Mouse (Mus musculus): ENCODE results near the gene St5.

St5 gene

DNA sequence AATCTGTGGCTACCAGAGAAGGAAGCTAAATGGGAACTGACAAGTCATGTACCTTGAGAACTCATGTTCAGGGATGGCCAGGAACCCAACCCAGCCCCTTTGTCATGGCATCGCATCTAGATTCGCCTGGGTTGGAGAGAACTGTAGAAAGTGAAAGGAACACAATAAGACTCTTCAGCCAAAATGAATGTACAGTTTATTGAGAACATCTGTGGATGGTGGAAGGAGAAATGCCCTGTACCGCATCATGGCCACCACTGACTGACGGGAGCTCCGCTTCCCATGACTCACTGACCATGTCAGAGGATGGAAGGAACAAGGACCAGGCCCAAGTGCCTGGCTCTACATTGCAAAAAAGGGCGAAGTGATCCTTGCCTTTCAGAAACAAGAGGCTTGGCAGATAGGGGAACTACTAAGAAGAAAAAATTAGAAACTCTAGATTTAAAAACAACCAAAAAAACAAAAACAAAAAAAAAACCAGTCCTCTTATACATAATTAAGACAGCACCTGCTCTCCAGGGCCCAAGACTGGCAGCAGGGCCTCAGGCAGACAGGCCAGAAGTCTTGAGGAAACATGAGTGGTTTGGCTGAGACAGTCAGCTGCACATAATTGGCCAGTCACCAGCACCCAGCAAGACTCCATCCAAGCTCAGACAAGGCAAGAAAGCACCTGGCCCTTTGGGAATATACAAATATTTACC lies 179.5 kb downstream of the St5 start:
- no peak for DNase-seq

DNA sequence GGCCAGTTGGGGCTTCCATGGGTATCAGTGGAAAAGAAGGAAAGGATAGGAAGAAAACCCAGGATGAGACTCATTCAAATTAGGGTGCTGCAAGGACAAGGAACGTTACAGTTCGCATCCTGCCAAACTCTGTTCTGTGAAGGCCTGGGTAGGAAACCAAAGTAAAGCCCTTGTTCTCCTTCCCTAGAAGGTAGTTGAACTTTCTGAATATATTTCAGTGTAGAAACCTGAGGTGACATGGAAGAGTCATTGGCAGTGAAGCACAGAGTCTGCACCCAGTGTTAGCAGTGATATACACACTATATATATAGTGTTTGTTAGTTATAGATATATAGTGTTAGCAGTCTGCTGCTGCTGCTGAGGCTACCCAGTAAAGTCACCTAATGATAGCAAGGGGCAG lies 180.1 kb downstream of the St5 start:
- DNase-seq, result no peak

DNA sequence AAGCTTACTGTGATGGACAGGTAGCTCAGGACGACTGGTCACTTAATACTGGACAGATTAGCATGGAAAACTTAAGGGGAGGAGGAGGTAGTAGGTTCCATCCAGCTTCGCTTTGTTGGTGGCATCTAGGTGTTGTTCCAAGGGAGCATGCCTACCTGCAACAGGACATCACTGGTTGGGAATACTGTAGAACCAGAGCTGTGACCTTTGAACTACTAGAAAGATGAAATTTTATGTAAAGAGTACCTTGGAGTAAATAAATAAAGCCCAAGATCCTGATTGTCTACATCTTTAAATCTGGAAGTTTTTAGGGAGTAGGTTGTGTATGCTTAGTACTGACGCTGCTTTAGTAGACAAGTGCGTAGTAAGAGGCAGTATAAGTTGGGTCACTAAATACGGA lies 181.3 kb downstream of the St5 start:
- DNase-seq, result no peak

DNA sequence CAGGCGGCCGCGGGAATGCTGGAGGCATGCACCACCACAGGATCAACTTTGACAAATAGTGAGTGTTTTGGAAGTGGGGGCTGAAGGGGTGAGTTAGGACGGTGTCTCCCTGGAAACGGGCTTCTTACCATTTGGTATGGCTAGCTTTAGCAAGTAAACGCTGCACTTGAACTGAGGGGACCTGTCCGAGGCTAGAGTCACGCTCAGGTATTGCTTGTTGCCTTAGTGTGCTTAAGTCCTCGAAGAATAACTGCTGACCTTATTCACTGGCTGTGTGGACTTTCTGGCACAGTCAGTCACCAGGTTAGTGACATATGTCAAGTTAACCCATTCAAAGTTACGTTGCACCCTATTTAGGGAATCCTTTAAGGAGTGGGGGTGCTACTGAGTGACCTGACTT lies 183.5 kb downstream of the St5 start:
- no peak for DNase-seq

DNA sequence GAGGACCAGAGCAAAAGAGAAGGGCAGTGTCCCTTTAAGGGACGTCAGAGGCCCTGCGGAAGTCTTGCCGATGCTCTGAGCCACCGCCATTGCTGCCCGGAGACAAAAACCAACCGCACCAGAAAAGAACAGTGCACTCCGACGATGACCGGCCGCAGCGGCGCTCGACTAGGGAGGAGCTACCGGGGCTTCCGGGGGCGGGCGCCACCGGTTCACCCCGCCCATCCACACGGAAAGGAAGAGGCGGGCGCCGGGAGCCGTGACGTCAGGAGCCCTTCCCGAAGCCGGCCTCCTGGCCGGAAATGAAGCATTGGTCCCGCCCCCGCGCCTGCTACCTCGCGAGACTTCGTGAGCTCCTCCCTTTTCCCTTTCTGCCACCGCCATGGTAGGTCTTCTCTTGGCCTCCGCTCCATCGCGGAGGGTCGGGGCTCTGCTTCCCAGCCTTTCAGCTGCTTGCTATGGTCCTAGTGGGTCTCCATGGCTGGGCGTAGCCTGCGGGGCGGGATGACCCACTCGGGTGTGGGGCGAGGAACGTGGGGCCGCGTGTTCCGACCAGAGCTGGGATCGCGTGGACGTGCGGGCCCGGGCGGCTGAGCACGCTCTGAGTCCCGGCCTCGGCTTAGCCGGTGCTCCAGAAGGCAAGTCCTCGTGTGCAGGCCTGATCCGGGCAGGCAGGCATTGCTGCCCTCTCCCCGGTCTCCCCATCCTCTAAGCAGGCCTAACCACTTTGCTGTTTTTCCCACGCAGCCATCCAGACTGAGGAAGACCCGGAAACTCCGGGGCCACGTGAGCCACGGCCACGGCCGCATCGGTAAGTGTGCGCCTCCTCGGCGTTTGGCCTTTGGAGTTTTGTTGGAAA lies 184.3 kb downstream of the St5 start, which contains the start of gene Rpl27a:
Rpl27a (plus strand) TSS at position 310 of the 859 bp plus-strand sequence.
- DNase-seq, result peak; percentile 98

DNA sequence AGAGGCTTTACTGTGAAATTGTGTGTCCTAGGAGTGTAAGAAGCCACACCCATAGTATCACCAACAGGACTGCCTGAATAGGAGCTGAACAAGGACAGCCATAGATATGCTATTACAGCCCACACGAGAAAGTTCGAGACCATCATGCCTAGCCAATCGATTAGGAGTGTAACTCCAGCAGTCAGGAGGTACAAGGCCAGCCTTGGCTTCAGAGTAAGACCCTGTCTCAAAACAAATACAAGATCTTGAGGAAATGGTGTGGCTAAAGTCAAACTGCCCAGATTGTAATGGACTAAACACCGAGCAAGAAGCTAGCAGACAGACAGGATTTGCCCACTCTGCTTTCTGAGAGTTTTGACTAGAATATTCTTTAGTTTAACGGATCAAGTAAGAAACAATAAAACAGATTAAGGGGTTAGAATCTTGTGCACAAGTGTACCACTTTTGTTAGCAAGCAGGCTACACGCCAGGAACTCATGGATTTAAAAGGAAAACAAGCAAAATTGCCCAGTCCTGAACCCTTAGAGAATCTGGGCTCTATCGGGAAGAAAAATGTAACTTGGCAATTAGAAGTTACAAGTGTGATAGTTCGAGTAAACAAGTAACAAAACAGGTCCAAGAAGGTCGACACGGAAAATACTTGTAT lies 185.2 kb downstream of the St5 start:
- DNase-seq, result no peak

DNA sequence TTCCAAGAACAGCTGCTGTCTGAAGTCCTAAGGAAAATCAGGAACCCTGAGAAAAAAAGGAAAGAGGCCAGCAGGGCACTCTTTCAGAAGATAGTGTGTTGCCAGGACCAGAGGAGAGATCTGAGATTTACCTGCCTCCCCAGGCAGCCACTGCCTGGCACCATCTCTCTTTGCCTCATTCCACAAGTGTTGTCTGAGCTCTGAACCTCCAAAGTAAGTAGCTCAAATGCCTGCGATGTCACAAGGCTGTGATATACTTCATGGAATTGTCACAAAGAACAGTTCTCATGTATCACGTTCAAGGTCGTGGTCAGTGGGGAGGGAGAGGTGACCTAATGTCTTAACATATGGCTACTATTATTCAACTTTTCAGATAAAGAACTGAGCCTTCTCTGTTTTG lies 186.9 kb downstream of the St5 start:
- DNase-seq, result no peak

DNA sequence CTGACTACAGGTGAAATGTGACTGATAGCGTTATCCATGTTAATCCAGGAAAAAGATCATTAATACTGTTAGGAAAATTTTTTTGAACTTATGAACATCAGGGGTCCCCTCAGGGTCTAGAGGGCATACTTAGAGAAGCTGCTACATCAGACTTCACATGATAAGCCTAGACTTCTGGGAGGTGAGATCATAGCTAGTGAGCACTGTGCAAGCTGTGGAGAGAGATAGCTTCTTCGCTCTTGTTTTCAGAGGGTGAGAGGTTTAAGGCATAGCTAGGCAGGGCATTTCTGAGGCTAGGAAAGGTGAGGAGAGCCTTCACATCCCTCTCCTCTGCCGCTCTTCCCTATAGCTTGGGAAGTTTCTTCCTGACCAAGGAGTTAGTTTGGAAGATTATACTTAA lies 191.6 kb downstream of the St5 start:
- no peak for DNase-seq

DNA sequence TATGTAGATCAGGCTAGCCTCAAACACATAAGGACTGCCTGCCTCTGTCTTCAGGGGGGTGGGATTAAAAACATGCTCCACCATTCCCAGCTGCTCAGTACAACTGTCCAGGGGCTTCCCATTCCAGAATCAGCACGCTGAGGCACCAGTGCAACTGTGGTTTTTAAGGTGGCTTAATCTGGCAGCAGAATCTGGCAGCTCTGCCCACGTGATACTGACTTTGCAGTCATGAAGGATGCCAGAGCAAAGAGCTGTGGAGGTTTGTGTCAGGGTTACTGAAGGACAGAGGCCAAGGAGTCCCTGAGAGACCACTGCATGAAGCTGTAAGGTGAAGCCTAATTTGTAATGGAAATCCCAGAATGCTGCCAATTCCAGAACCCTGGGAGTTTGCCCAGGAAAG lies 192.6 kb downstream of the St5 start:
- no peak for DNase-seq

DNA sequence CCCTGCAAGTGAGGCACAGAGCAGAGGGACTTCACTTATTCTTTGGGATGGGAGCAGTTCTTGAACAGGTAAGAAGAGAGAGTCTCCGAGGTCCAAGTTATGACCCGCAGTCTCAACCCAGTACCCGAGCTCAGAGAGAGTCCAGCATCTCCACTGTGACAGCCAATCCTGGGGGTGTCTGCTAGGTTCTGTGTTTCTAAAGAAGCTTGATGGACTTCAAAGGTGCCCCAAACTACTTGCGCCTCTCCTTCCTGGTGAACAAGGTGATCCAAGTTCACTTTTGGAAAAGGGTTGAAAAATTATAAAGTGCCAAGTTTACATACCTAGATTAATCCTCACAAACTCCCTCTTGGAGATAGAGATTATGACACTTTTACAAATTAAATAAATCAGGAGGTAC lies 195.4 kb downstream of the St5 start, which contains the start of gene Trim66:
Trim66 (minus strand) TSS at position 101 of the 400 bp plus-strand sequence.
- DNase-seq, result no peak

DNA sequence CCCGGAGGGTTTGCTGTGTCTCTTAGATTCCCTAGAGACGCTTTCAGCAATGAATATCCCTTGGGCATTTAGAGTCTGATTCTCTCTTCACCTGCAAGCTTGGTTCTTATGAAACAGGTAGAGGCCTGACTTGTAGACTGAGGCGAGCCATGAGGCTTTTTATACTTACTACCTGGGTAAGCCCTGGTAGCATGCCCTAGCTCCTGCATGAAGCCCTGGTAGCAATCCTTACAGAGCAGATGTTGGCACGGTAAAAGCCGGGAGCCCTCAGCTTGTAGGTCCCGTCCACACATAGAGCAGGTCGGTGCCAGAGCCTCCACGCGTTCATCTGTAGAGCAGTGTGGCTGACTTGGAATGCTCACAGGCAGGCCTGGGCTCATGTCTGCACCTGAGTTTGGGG lies 195.8 kb downstream of the St5 start:
- DNase-seq, result no peak

DNA sequence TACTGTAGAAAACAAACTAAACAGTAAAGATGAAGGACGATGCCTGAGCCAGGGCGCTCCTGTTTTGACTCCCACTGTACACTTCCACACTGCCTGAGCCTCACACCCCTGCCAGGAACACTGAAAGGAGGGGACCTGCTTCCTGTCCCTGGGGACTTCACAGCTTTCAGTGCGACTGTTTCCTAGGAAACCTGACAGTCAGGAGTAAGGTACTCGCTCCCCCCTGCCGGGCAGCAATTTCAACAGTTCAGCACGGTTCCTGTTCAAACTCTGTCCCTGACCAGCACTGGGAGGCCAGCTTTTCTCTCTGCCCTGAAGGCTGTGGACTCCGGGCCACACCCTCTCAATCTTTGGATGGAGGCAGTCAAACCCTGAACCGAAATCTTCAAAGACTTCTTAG lies 196.3 kb downstream of the St5 start:
- no peak for DNase-seq

DNA sequence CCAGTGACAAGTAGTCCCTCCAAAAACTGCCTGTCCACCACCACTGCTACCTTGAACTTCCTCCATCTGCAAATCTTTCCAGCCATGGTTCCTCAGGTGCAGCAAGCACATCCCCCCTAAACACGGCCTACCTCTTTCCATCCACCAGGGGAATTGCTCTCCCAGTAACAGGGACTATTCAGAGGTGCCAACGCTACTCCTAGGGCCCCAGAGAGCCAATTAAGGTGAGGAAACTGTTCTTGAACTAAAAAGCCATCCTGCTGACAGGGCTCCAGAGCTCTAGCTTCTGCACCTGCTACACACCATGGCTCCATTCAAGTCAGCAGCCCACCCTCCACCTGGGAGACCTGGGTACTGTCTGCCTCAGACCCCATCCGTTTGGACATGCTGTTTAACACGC lies 205.9 kb downstream of the St5 start:
- no peak for DNase-seq

DNA sequence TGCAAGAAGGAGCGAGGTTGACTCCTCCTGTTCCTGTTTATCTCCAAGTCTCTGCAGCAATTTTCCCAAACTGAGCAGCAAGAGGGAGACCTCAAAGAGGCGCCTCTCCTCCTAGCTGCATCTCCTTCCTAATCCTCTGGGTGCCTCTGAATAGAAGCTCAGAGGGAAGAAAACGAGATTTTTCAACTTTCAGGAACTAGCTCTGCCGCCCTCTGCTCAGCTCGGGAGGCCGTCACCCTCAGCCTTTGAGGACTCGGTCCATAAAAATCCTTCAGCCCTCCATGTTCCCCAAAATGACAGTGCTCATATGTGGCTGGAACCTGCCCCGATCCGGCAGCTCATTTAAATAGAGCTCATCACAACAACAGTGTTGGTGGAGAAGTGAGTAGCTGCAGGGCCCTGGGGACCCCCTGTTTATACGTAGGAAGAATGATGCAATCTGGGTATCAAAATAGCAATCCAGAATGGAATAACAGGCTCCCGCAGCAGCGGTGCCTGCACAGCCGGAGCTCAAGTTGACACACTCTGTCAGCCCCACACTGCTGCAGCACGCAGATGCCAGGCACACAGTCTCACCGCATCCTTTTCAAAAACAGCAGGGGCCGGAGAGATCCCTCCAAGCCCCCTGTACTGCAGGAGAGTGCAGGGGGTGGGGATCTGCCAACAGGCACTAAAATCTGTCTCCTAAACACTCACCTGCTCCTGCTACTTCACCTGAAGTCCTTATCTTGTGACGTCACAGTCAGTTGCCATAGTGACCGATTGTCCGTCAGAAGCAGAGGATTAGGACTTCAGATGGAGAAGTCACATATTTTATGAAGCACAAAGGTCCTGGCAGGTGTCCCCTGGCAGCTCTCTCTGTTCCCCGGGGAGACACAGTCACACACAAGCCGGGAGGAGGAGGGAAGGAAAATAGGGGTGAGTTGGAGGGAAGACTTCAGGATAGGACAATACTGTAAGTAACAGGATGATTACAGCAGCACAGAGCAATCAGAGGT lies 209.8 kb downstream of the St5 start:
- peak; percentile 24 for DNase-seq

DNA sequence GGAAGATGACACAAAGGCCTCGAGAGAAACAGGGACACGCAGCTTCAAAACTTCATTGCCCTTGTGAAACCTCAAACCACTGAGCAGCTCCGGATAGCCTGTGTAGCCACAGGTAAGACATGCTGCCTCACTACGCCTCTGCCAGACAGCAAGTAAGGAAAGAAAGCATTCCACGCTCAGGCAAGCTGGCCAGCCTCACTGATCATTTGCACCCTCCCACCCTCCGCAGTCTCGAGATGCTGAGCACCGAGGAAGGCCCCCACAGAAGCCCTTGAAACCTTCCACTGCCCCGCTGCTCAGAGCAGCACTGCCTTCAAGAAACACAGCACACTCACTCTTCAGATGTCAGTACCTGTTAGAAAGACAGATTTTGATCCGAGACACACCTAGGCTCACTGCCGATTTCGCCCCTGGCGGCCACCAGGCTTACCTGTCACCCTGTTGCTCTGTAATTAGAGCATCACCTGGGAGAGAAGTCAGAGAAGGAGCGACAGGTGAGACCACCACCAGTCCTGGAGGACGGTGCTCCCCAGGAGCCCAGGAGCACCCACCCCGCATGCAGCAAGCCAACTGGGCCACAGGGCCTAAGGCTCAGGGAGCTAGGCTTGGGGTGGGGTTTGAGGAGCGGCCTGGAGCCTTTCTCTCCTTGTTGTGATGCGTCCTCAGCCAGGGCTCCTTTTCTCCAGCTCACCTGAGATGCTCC lies 210.6 kb downstream of the St5 start:
- DNase-seq, result no peak

DNA sequence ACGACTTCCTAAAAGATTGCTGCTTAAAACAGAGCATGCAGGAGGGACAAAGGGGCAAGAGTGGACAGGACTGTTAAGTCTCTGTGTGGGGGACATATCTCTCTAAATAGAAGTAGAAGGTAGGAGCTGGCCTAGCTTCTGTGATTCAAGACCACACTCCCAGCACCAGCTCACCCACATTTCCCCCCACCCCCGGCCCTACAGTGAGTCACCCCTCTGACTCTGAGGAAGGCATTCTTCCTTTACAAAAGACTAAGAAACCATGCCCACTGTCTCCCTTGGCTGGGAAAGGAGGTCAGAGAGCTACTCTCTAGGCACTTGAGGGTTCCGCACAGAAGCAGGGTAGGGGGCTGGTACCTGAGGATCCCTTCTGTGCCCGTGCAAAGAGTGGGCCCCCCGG lies 219.2 kb downstream of the St5 start:
- no peak for DNase-seq

DNA sequence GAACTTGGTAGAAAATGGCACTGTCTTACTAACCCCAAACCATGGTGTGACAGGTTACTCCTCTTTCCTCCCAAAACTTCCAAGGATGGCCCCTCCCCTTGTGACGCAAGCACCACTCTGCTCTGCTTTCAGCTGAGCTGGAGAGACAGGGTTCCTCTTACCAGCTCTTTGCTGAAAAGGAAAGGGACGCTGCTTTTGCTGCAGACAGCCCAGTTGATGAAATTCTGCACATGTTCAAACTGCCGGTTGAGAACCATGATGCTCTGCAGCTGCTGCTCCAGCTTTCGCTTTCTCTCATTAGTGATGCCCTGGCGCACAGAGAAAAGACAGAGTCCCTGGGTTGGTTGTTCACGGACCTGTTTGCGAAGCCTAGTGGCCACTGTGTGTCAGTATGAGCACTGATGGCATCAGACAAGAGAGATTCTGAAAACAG lies 222.6 kb downstream of the St5 start:
- DNase-seq, result peak; percentile 26

DNA sequence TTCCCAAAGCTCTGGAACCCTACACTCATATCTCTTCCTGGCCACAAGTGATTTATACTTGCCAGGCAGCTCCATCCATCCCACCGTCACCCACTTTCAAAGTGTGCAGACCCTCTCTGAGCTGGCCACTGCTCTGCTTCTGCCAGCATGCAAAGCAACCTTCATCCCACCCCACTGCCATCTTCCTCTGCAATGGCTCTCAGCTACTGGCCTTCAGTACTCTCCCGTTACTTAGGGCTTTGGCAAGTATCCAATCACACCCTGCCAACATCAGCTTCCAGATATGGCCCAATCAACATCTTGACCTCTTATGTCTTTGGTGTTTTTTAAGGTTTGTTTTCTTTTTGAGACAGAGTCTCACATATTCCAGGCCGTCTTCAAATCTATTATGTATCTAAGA lies 225.5 kb downstream of the St5 start:
- DNase-seq, result no peak

Measured in right cerebral cortex, postnatal 4 days (tissue).